Mouse (Mus musculus) lung, postnatal 0 days (tissue): ENCODE results near the gene Pard3b. TPM values are rescaled to one million over a fixed set of nuclear protein-coding genes. Genes with fewer than 3 reads are reported as not detected.

Experiments
- ATAC-seq: fragments of 200-750 bp; cut with Nextera tagmentation; 2 replicates; pipeline ENCODE4 v1.8.0; 2017; ENCODE audit warnings: moderate library complexity
- DNase-seq: peaks from one replicate; pipeline ENCODE4 v3.0.0-alpha.2; 2016; ENCODE audit warnings: low spot score
- H3K27ac ChIP-seq: fragments of 300-500 bp; sonication (generic); 2 replicates; pipeline ENCODE4 v1.5.1; 2014; ENCODE audit warnings: antibody characterized with exemption, mild to moderate bottlenecking, low read length, mixed read lengths
- H3K27me3 ChIP-seq: fragments of 300-500 bp; sonication (generic); replicated peaks from 2 replicates; pipeline ENCODE4 v1.6.1; 2014; ENCODE audit warnings: low read length, mixed read lengths; ENCODE audit not compliant: insufficient read depth
- H3K36me3 ChIP-seq: fragments of 300-500 bp; sonication (generic); 2 replicates; pipeline ENCODE4 v1.6.1; 2014; ENCODE audit warnings: low read length, mixed read lengths; ENCODE audit not compliant: insufficient read depth
- H3K4me1 ChIP-seq: fragments of 300-500 bp; sonication (generic); 2 replicates; pipeline ENCODE4 v1.6.1; 2014; ENCODE audit warnings: antibody characterized with exemption, low read depth, low read length, mixed read lengths; ENCODE audit not compliant: insufficient read depth
- H3K4me2 ChIP-seq: fragments of 300-500 bp; sonication (generic); replicated peaks from 2 replicates; pipeline ENCODE4 v1.6.1; 2014; ENCODE audit warnings: low read depth, mild to moderate bottlenecking, low read length, moderate library complexity, mixed read lengths
- H3K4me3 ChIP-seq: fragments of 300-500 bp; sonication (generic); 2 replicates; pipeline ENCODE4 v1.5.1; 2014; ENCODE audit warnings: low read depth, low read length
- H3K9ac ChIP-seq: fragments of 300-500 bp; sonication (generic); replicated peaks from 2 replicates; pipeline ENCODE4 v1.6.1; 2014; ENCODE audit warnings: low read depth, mild to moderate bottlenecking
- H3K9me3 ChIP-seq: fragments of 300-500 bp; sonication (generic); 2 replicates; pipeline ENCODE4 v1.6.1; 2016; ENCODE audit warnings: low read length, mixed read lengths
- CTCF ChIP-seq: IDR thresholded peaks from 2 replicates; pipeline ENCODE4 v1.5.1; 2016; ENCODE audit warnings: antibody characterized with exemption, mild to moderate bottlenecking
- EP300 ChIP-seq: IDR thresholded peaks from 2 replicates; pipeline ENCODE4 v1.6.1; 2016; ENCODE audit warnings: antibody characterized with exemption, mild to moderate bottlenecking, control low read depth
- WGBS: fragments of 180-500 bp; shearing (Covaris S2); extraction: QIAGEN DNeasy Blood & Tissue Kit; methylation state at CpG from one replicate; pipeline ENCODE4 v1.1.7; 2014; 5-methylcytosine and 5-hydroxymethylcytosine counted together
- polyA plus RNA-seq: library from polyadenylated mRNA; unstranded; fragments of >200 nt; fragmentation: Nextera tagmentation; extraction: Ambion mirVana; gene quantifications from 2 replicates; pipeline ENCODE4 v1.2.1, GENCODE M21; 2015

Gene Pard3b
- polyA plus RNA-seq, 1 experiment from 2014 or later, result 19.1 TPM

- ATAC-seq (no peak), DNase-seq (no peak)
- Histone ChIP-seq H3K27ac (no peak overlapping the region), H3K9ac (no peak overlapping the region), H3K4me2 (no peak overlapping the region), H3K36me3 (no peaks in the 10 kb centered on the region), H3K27me3 (no peaks in the 10 kb centered on the region), H3K4me3 (no peak overlapping the region), H3K4me1 (peaks cover 5% of the 10 kb centered on the region; the same call in 1 of the 2 replicates), H3K9me3 (no peaks in the 10 kb centered on the region)
- TF ChIP-seq CTCF, result no peak
- no peak for TF ChIP-seq EP300
- WGBS, result 80% methylated on average over 2 of the region's 2 CpGs
Observed at GRCm38 (mm10) chr1:62624166-62624565, 985.5 kb downstream of the Pard3b start.

DNA sequence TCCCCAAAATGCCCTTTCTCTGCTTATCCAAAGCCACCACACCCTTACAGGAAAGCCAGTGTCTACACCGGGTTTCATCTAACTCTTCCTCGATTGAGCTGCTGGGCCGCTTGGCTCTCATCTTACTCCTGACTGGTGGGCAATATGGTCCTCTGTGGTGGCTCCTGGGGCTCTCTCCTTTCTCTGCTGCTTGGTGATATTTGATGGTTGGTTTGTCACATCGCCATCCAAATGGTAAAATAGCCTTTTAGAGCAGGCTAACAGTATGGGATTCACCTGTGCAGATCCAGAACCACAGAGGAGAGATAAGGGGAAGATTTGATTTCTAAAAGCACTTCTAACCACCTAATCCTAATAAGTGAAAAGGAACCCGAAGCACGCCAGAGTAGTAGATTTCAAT is 986.2 kb downstream of the Pard3b start:
- TF ChIP-seq CTCF (no peak), EP300 (no peak)
- Histone ChIP-seq H3K36me3 (no peaks in the 10 kb centered on the region), H3K4me3 (no peak overlapping the region), H3K9me3 (no peaks in the 10 kb centered on the region), H3K4me2 (no peak overlapping the region), H3K4me1 (peaks cover 5% of the 10 kb centered on the region; the same call in 1 of the 2 replicates), H3K9ac (no peak overlapping the region), H3K27ac (no peak overlapping the region), H3K27me3 (no peaks in the 10 kb centered on the region)
- DNase-seq, result no peak
- no peak for ATAC-seq
- 92% methylated on average over 6 of the region's 6 CpGs for WGBS

GRCm38 (mm10) chr1:62625332-62625731 is 986.7 kb downstream of the Pard3b start:
- Histone ChIP-seq H3K9me3 (no peaks in the 10 kb centered on the region), H3K27me3 (no peaks in the 10 kb centered on the region), H3K36me3 (no peaks in the 10 kb centered on the region), H3K4me2 (no peak overlapping the region), H3K9ac (no peak overlapping the region), H3K4me3 (no peak overlapping the region), H3K4me1 (peaks cover 9% of the 10 kb centered on the region; the same call in 1 of the 2 replicates), H3K27ac (no peak overlapping the region)
- ATAC-seq (no peak), DNase-seq (no peak)
- 65% methylated on average over 4 of the region's 4 CpGs for WGBS
- no peak for TF ChIP-seq EP300
- TF ChIP-seq CTCF, result no peak

GRCm38 (mm10) chr1:62625819-62626505 is 987.3 kb downstream of the Pard3b start:
- TF ChIP-seq EP300 (no peak), CTCF (no peak)
- ATAC-seq, result peak; percentile 43
- DNase-seq, result peak; percentile 37
- Histone ChIP-seq H3K9ac (no peak overlapping the region), H3K4me1 (peaks cover 11% of the 10 kb centered on the region; the same call in 1 of the 2 replicates), H3K4me2 (0 out of 2 replicates have a peak overlapping the region, but pooled peaks have one; percentile 3), H3K9me3 (no peaks in the 10 kb centered on the region), H3K27me3 (no peaks in the 10 kb centered on the region), H3K36me3 (no peaks in the 10 kb centered on the region), H3K4me3 (no peak overlapping the region), H3K27ac (peak overlapping the region; percentile 28; the same call in 1 of the 2 replicates)
- WGBS, result 53% methylated on average over 10 of the region's 10 CpGs

DNA sequence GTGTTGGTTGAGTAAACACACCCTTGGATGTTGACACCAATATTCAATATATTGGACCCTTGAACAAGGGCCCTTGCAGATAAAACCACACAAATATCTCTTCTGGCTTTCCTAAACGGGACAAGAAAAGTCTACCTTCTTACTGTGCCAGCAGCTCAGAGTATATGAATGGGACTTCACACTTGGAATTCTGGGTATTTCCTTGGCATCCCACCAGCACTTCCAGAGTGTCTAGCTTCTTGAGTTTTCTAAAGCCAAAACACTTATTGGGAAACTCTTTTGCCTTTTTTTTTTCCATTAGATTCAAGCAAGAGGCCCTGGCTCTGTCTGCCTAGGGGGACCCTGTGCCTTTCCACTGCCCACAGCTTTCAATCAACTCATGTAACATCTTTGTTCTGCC is 991.3 kb downstream of the Pard3b start:
- H3K4me2 ChIP-seq, result no peak overlapping the region
- no peak overlapping the region for H3K4me3 ChIP-seq
- WGBS, result 15% methylated on average over 1 of the region's 1 CpGs
- no peak for TF ChIP-seq CTCF
- TF ChIP-seq EP300, result no peak; the same call in none of the 2 replicates
- no peaks in the 10 kb centered on the region for H3K36me3 ChIP-seq
- DNase-seq (peak; percentile 89), ATAC-seq (peak; percentile 74)
- H3K9ac ChIP-seq, result no peak overlapping the region
- peaks cover 6% of the 10 kb centered on the region; the same call in 1 of the 2 replicates for H3K4me1 ChIP-seq
- H3K27ac ChIP-seq, result no peak overlapping the region; the same call in 1 of the 2 replicates
- H3K9me3 ChIP-seq, result no peaks in the 10 kb centered on the region
- H3K27me3 ChIP-seq, result no peaks in the 10 kb centered on the region

DNA sequence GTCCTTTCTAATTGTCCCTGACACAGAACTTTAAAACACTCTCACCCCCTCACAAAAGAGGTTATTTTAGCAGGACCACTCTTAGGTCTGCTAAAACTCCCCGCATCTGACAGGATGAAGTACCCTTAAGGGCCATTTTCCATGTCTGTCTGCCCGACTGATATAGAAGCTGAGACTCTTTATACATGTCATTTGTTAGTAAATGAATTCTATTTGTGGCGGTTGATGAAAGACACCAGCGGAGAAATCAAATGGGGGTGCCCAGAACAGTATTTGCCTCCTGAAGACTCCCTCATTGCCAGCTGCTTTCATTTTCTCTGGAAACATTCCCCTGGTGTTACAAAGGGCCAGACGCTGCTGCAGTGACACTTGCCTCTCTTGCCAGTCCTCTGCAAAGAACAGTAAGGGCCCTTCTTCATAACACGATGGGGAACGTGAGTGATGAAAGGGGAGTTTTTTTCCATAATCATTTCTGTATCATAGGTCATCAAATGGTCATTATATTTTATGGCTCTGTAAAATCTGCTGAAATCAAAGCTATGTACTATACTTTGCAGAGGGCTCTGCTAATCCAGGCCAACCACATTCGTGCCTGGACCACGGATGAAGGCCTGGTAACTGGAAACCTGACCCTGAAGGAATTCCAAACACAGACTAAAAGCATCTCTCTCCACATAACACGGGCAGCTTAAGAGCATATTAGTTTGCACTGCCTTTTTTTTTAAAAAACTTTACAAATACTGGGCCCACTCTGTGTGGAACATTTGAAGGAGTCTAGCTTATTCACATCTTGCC is 993.1 kb downstream of the Pard3b start:
- H3K4me1 ChIP-seq, result peaks cover 6% of the 10 kb centered on the region; the same call in 1 of the 2 replicates
- no peak for TF ChIP-seq EP300
- no peak for TF ChIP-seq CTCF
- no peak for DNase-seq
- no peak for ATAC-seq
- no peak overlapping the region for H3K4me2 ChIP-seq
- no peak overlapping the region for H3K4me3 ChIP-seq
- H3K27ac ChIP-seq, result no peak overlapping the region
- H3K36me3 ChIP-seq, result no peaks in the 10 kb centered on the region
- H3K9me3 ChIP-seq, result no peaks in the 10 kb centered on the region
- H3K27me3 ChIP-seq, result no peaks in the 10 kb centered on the region
- H3K9ac ChIP-seq, result no peak overlapping the region
- WGBS, result 47% methylated on average over 10 of the region's 10 CpGs
